Mouse (Mus musculus) heart, adult 2 months (tissue): ENCODE measurements around the gene Syn3.

Experiments used
- CTCF ChIP-seq: fragments of 200-600 bp; IDR thresholded peaks from 2 replicates; pipeline ENCODE4 v1.8.1; 2022; ENCODE audit warnings: antibody characterized with exemption, mild to moderate bottlenecking, moderate library complexity
- EP300 ChIP-seq: fragments of 200-500 bp; IDR thresholded peaks from 2 replicates; pipeline ENCODE4 v1.6.1; 2011; ENCODE audit warnings: low read depth, low read length, control low read depth; ENCODE audit not compliant: insufficient read depth
- POLR2A ChIP-seq: fragments of 200-500 bp; IDR thresholded peaks from 2 replicates; pipeline ENCODE4 v1.6.1; 2011; ENCODE audit warnings: mild to moderate bottlenecking, low read depth, low read length, control low read depth; ENCODE audit not compliant: insufficient read depth

- TF ChIP-seq CTCF (no peak), POLR2A (no peak), EP300 (no peak)
These were observed 221.4 kb downstream of the Syn3 start for GRCm38 (mm10) chr10:86277327-86277726.
